ENCODE assay signal across 8 mouse cellular contexts in genomic region chr2:114260397-114261071, GRCm38 (mm10). TPM values are rescaled to one million over a fixed set of nuclear protein-coding genes. Genes with fewer than 3 reads are reported as not detected.
DNase-seq lines count a peak whose midpoint lies in the region; ATAC-seq and TF ChIP-seq lines count a peak whose summit lies in the region.

No protein-coding gene starts in this region.

- H3K4me2 ChIP-seq in forebrain, embryonic 13.5 days: 0 out of 2 replicates have a peak overlapping the region, but pooled peaks have one; percentile 7
- 0 out of 2 replicates have a peak overlapping the region, but pooled peaks have one; percentile 15 for H3K4me2 ChIP-seq in hindbrain, embryonic 15.5 days
- no peak overlapping the region for H3K4me2 ChIP-seq in midbrain, embryonic 12.5 days (replicated peaks)

- no peaks in the 10 kb centered on the region for H3K36me3 ChIP-seq in thymus, adult 2 months (ENCODE audit: control insufficient read depth, insufficient read depth, low read length)
- no peaks in the 10 kb centered on the region for H3K36me3 ChIP-seq in forebrain, embryonic 13.5 days (ENCODE audit: poor library complexity, severe bottlenecking)
- no peaks in the 10 kb centered on the region for H3K36me3 ChIP-seq in hindbrain, embryonic 15.5 days
- H3K36me3 ChIP-seq in midbrain, embryonic 12.5 days: no peaks in the 10 kb centered on the region

- H3K27ac ChIP-seq in thymus, adult 2 months (ENCODE audit: control insufficient read depth, insufficient read depth, low read length): no peak overlapping the region
- H3K27ac ChIP-seq in forebrain, embryonic 13.5 days: no peak overlapping the region; the same call in 1 of the 2 replicates
- H3K27ac ChIP-seq in hindbrain, embryonic 15.5 days (replicated peaks): no peak overlapping the region
- no peak overlapping the region for H3K27ac ChIP-seq in midbrain, embryonic 12.5 days (replicated peaks)

- TF ChIP-seq CTCF in thymus, adult 2 months (IDR thresholded peaks at IDR 0.05; ENCODE audit: borderline replicate concordance, control insufficient read depth, extremely low read depth, insufficient read depth, low read length, poor library complexity): no peak
- peak; percentile 85 for TF ChIP-seq CTCF in brain, embryonic 14.5 days (IDR thresholded peaks at IDR 0.05; ENCODE audit: borderline replicate concordance, extremely low read depth, insufficient read depth, insufficient read length)

- peak; percentile 72 for ATAC-seq in forebrain, embryonic 13.5 days
- ATAC-seq in hindbrain, embryonic 15.5 days (ENCODE audit: low FRiP score, low read depth): peak; percentile 76; the same call in 1 of the 2 replicates
- peak; percentile 66 for ATAC-seq in midbrain, embryonic 12.5 days (ENCODE audit: low FRiP score, low read depth)

- no peaks in the 10 kb centered on the region for H3K4me1 ChIP-seq in thymus, adult 2 months (replicated peaks; ENCODE audit: control insufficient read depth, insufficient read depth, low read length)
- peaks cover 3% of the 10 kb centered on the region; the same call in 1 of the 2 replicates for H3K4me1 ChIP-seq in forebrain, embryonic 13.5 days
- 0 out of 2 replicates have a peak, but pooled peaks cover 7% of the 10 kb centered on the region for H3K4me1 ChIP-seq in hindbrain, embryonic 15.5 days (replicated peaks)
- H3K4me1 ChIP-seq in midbrain, embryonic 12.5 days: peaks cover 6% of the 10 kb centered on the region; the same call in 1 of the 2 replicates

- H3K27me3 ChIP-seq in thymus, adult 2 months (ENCODE audit: control insufficient read depth, insufficient read depth, low read length): no peaks in the 10 kb centered on the region
- H3K27me3 ChIP-seq in forebrain, embryonic 13.5 days: 0 out of 2 replicates have a peak, but pooled peaks cover 3% of the 10 kb centered on the region
- 0 out of 2 replicates have a peak, but pooled peaks cover 5% of the 10 kb centered on the region for H3K27me3 ChIP-seq in hindbrain, embryonic 15.5 days
- peaks cover 17% of the 10 kb centered on the region for H3K27me3 ChIP-seq in midbrain, embryonic 12.5 days

- intact Hi-C loops in left cerebral cortex, postnatal 25 days (cut with DNase I): loop anchor here (2.0 to 10.0 kb wide), 4 partner anchors 177 to 1842 kb away; no protein-coding TSS in a partner anchor

- H3K4me3 ChIP-seq in thymus, adult 2 months (ENCODE audit: control insufficient read depth, insufficient read depth, low read length): no peak overlapping the region
- H3K4me3 ChIP-seq in forebrain, embryonic 13.5 days: no peak overlapping the region
- H3K4me3 ChIP-seq in hindbrain, embryonic 15.5 days: no peak overlapping the region
- H3K4me3 ChIP-seq in midbrain, embryonic 12.5 days: no peak overlapping the region

- no peak for TF ChIP-seq POLR2A in thymus, adult 2 months (IDR thresholded peaks at IDR 0.05; ENCODE audit: control insufficient read depth, extremely low read depth, insufficient read depth, low read length, poor library complexity)
- TF ChIP-seq POLR2A in brain, embryonic 14.5 days (IDR thresholded peaks at IDR 0.05; ENCODE audit: borderline replicate concordance, extremely low read depth, insufficient read depth, insufficient read length, poor library complexity, severe bottlenecking): no peak

- no peak overlapping the region for H3K9ac ChIP-seq in forebrain, embryonic 13.5 days
- H3K9ac ChIP-seq in hindbrain, embryonic 15.5 days: no peak overlapping the region
- H3K9ac ChIP-seq in midbrain, embryonic 12.5 days (replicated peaks): no peak overlapping the region

- H3K9me3 ChIP-seq in forebrain, embryonic 13.5 days (replicated peaks): no peaks in the 10 kb centered on the region
- H3K9me3 ChIP-seq in hindbrain, embryonic 15.5 days: no peaks in the 10 kb centered on the region
- H3K9me3 ChIP-seq in midbrain, embryonic 12.5 days: no peaks in the 10 kb centered on the region

- peak; percentile 2 for DNase-seq in thymus, adult 2 months
- DNase-seq in thymus, adult 18-20 months: no peak
- peak; percentile 78 for DNase-seq in brain, embryonic 14.5 days (ENCODE audit: low read depth)
- peak; percentile 38 to 68 for DNase-seq in left cerebral cortex, postnatal 25 days (ENCODE audit: low spot score in 2 of 2)
- DNase-seq in urinary bladder, postnatal 4 days (ENCODE audit: low spot score in 2 of 2): no peak

- WGBS in thymus, adult 2 months: 46% methylated on average over 8 of the region's 8 CpGs
- WGBS in forebrain, embryonic 13.5 days: 48% methylated on average over 8 of the region's 8 CpGs
- WGBS in hindbrain, embryonic 15.5 days: 49% methylated on average over 8 of the region's 8 CpGs
- WGBS in midbrain, embryonic 12.5 days: 49% methylated on average over 8 of the region's 8 CpGs

RNA-seq across cellular contexts. Expression of gene Zfp770, which starts 59.3 kb away (rescaled TPM):
- polyA plus RNA-seq in thymus, adult 2 months (2012; rRNA removed): 3.4 and 4.3 TPM in 2 replicates
- 7.7 and 9.4 TPM in 2 replicates for polyA plus RNA-seq in brain, embryonic 14.5 days (2012; rRNA removed)
- 4.5 and 4.8 TPM in 2 replicates for polyA plus RNA-seq in forebrain, embryonic 13.5 days (2015; fragmentation: Nextera tagmentation; extraction: Ambion mirVana)
- 5.2 and 5.4 TPM in 2 replicates for polyA plus RNA-seq in hindbrain, embryonic 15.5 days (2015; fragmentation: Nextera tagmentation; extraction: Ambion mirVana)
- total RNA-seq in left cerebral cortex, postnatal 25 days (2021): 10 to 100 TPM; 26.5 to 27.8 TPM
- polyA plus RNA-seq in midbrain, embryonic 12.5 days (2016; fragmentation: Nextera tagmentation; extraction: Ambion mirVana): 3.4 and 3.9 TPM in 2 replicates

Comparison
In these comparisons a context has a peak if more than half of its experiments do, and no peak if none do; other contexts are left out.
1. DNase-seq: peak in thymus, adult 2 months (single experiment), brain, embryonic 14.5 days (single experiment) and left cerebral cortex, postnatal 25 days (2 of 2); none in thymus, adult 18-20 months (0 of 2) and urinary bladder, postnatal 4 days (0 of 2).
2. Peak in every context shown above with its lines, with median percentiles within 50 percentile points of each other: ATAC-seq.